Mouse (Mus musculus): ENCODE data around the gene Mrgpra4. TPM values are rescaled to one million over a fixed set of nuclear protein-coding genes. Genes with fewer than 3 reads are reported as not detected.

The Mrgpra4 gene
- not detected in 2 replicates for polyA plus RNA-seq (2012; rRNA removed)
- not detected in 2 replicates for polyA plus RNA-seq (2014; fragmentation: Nextera tagmentation; extraction: Ambion mirVana)

DNA sequence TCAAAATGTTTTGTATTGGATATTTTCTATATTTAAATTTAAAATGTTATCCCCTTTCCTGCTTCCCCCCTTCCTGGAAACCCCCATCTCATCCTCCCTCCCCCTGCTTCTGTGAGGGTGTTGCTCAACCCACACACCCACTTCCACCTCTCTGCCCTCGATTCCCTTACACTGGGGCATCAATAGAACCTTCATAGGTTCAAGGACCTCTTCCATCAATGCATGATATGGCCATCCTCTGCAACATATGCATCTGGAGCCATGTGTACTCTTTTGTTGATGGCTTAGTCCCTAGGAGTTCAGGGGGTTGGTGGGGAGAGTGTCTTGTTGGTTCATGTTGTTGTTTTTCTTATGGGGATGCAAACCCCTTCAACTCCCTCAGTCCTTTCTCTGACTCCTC, at the start of gene Mrgpra4:
Gene Mrgpra4, minus strand, starts transcription at position 101 of the 400 bp plus-strand sequence.
- H3K27ac ChIP-seq: no peak within 1 kb of the TSS
- H3K9me3 ChIP-seq (ENCODE audit: control insufficient read depth, low read length): no peaks in the 10 kb centered on the region
- no peak within 1 kb of the TSS for H3K4me3 ChIP-seq (ENCODE audit: insufficient read depth in 1 of 2, low read depth in 2 of 2, low read length in 2 of 2)
- 26% methylated on average over 1 of the region's 1 CpGs for WGBS (ENCODE audit: insufficient replicate concordance)
- H3K4me1 ChIP-seq (replicated peaks; ENCODE audit: control insufficient read depth in 2 of 2, insufficient read depth in 2 of 2, low read length in 1 of 2): no peaks in the 10 kb centered on the region
- no peak for ATAC-seq (ENCODE audit: insufficient read depth)
- no peak for TF ChIP-seq CTCF (IDR thresholded peaks at IDR 0.05; ENCODE audit: low read depth)
- no peak for TF ChIP-seq EP300 (IDR thresholded peaks at IDR 0.05; ENCODE audit: low read depth)
- no peaks in the 10 kb centered on the region for H3K36me3 ChIP-seq (replicated peaks; ENCODE audit: control insufficient read depth, insufficient read depth, low read depth)
- no peak within 1 kb of the TSS for H3K9ac ChIP-seq (replicated peaks)
- no peak for DNase-seq (ENCODE audit: low read depth in 3 of 3, low spot score in 3 of 3)
- H3K27me3 ChIP-seq (ENCODE audit: control insufficient read depth, insufficient read depth, low read length): no peaks in the 10 kb centered on the region
- no peak within 1 kb of the TSS for H3K4me2 ChIP-seq (ENCODE audit: low read depth)

DNA sequence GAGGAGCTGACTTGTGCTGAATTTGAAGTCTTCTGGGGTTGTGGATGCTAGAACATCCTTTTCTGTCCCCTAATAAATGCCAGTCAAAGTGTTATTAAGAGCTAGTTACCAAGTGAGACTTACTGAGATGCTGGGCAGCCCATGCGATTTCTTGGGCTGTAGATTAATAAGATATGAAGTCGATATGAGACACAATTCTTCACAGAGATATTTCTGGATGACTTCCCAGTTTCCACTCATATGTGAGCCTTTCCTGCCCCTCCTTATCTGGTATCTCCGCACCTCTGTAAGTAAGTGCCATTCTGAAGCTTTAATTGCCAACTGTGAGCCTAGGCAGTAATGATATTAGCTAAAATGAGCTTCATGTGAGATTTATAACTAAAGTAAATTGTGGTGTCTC, 45.6 kb upstream of the Mrgpra4 start, which contains the start of gene Mrgprx1:
Gene Mrgprx1, minus strand, starts transcription at position 101 of the 400 bp plus-strand sequence.
- no peak for DNase-seq (ENCODE audit: low read depth in 3 of 3, low spot score in 3 of 3)
- Histone ChIP-seq H3K4me1 (replicated peaks; ENCODE audit: control insufficient read depth in 2 of 2, insufficient read depth in 2 of 2, low read length in 1 of 2) (no peaks in the 10 kb centered on the region), H3K27ac (no peak within 1 kb of the TSS), H3K9ac (replicated peaks) (no peak within 1 kb of the TSS), H3K9me3 (ENCODE audit: control insufficient read depth, low read length) (no peaks in the 10 kb centered on the region), H3K36me3 (replicated peaks; ENCODE audit: control insufficient read depth, insufficient read depth, low read depth) (no peaks in the 10 kb centered on the region), H3K27me3 (ENCODE audit: control insufficient read depth, insufficient read depth, low read length) (no peaks in the 10 kb centered on the region), H3K4me3 (ENCODE audit: insufficient read depth in 1 of 2, low read depth in 2 of 2, low read length in 2 of 2) (no peak within 1 kb of the TSS), H3K4me2 (ENCODE audit: low read depth) (no peak within 1 kb of the TSS)
- no peak for ATAC-seq (ENCODE audit: insufficient read depth)
- WGBS (ENCODE audit: insufficient replicate concordance): 56% methylated on average over 3 of the region's 3 CpGs
- no peak for TF ChIP-seq EP300 (IDR thresholded peaks at IDR 0.05; ENCODE audit: low read depth)

DNA sequence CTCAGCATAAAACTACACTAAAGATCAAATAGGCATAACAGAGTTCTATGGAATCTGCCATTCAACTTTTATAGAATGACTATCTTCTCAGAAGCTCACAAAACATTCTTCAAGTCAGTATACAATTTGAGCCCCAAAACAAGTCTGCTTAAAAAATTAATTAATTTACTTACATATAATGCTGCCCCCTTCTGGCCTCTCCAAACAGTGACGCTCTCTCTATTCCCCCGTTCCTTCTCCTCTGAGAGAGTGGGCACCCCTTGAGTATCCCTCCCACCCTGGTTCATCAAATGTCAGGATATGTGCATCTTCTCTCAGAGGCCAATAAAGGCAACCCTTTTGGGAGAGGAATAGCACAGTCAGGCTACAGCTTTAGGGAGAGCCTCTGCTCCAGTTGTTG, 36.0 kb upstream of the Mrgpra4 start:
- DNase-seq (ENCODE audit: low read depth in 3 of 3, low spot score in 3 of 3): no peak
- WGBS (ENCODE audit: insufficient replicate concordance): 39% methylated on average over 2 of the region's 2 CpGs

DNA sequence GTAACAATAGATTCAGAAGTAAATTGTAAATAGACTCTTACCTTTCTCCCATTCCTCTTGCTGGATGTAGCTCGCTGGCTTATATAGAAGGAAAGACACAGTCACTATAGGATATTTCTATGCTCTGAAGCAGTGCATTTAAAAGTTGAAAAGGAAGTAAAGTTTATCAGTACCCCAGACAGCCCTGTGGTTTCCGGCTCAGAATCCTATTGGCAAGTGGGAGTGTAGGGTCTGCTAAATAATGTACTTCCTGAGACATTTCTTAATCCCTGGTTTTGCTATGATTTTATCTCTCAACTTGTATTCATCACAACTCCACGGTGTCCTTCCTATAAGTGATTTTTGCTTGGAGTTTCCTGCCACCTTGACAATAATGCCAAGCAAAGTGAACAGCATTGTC, 13.8 kb upstream of the Mrgpra4 start:
- no peak overlapping the region for H3K9ac ChIP-seq (replicated peaks)
- no peak for ATAC-seq (ENCODE audit: insufficient read depth)
- no peak for DNase-seq (ENCODE audit: low read depth in 3 of 3, low spot score in 3 of 3)
- H3K27ac ChIP-seq: no peak overlapping the region
- no peaks in the 10 kb centered on the region for H3K27me3 ChIP-seq (ENCODE audit: control insufficient read depth, insufficient read depth, low read length)
- H3K9me3 ChIP-seq (ENCODE audit: control insufficient read depth, low read length): no peaks in the 10 kb centered on the region
- H3K4me3 ChIP-seq (ENCODE audit: insufficient read depth in 1 of 2, low read depth in 2 of 2, low read length in 2 of 2): no peak overlapping the region
- no peak overlapping the region for H3K4me2 ChIP-seq (ENCODE audit: low read depth)
- 27% methylated on average over 3 of the region's 3 CpGs for WGBS (ENCODE audit: insufficient replicate concordance)
- TF ChIP-seq CTCF (IDR thresholded peaks at IDR 0.05; ENCODE audit: low read depth) (no peak), EP300 (IDR thresholded peaks at IDR 0.05; ENCODE audit: low read depth) (no peak)
- H3K4me1 ChIP-seq (replicated peaks; ENCODE audit: control insufficient read depth in 2 of 2, insufficient read depth in 2 of 2, low read length in 1 of 2): no peaks in the 10 kb centered on the region
- H3K36me3 ChIP-seq (replicated peaks; ENCODE audit: control insufficient read depth, insufficient read depth, low read depth): no peaks in the 10 kb centered on the region

More for the DNA sequence above, 36.0 kb upstream of the Mrgpra4 start:
- Histone ChIP-seq H3K36me3 (replicated peaks; ENCODE audit: control insufficient read depth, insufficient read depth, low read depth) (no peaks in the 10 kb centered on the region), H3K9me3 (ENCODE audit: control insufficient read depth, low read length) (no peaks in the 10 kb centered on the region), H3K9ac (replicated peaks) (no peak overlapping the region), H3K27ac (no peak overlapping the region), H3K27me3 (ENCODE audit: control insufficient read depth, insufficient read depth, low read length) (no peaks in the 10 kb centered on the region), H3K4me3 (ENCODE audit: insufficient read depth in 1 of 2, low read depth in 2 of 2, low read length in 2 of 2) (no peak overlapping the region), H3K4me2 (ENCODE audit: low read depth) (no peak overlapping the region), H3K4me1 (replicated peaks; ENCODE audit: control insufficient read depth in 2 of 2, insufficient read depth in 2 of 2, low read length in 1 of 2) (no peaks in the 10 kb centered on the region)
- ATAC-seq (ENCODE audit: insufficient read depth): no peak
- TF ChIP-seq CTCF (IDR thresholded peaks at IDR 0.05; ENCODE audit: low read depth): peak; percentile 10; the same call in 1 of the 2 replicates
- no peak for TF ChIP-seq EP300 (IDR thresholded peaks at IDR 0.05; ENCODE audit: low read depth)

DNA sequence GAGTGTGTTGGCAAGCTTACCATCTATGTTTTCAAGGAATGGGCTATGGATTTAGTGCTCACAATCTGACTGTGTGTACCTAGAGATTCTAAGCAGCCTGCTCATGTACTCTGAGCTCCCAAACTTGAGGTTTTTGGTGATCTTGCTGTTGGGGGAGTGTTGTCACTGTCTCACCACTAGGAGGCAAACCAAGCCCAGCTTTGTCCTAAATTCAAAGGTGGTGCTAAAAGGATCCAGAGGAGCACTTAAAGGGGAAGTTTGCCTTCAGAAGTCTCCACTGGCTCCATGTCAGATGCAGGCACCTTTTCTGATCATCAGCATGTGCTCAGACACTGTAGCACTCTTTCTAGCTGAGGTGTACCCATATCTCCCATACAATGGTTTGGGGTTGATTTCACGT, 4.9 kb upstream of the Mrgpra4 start:
- no peak for ATAC-seq (ENCODE audit: insufficient read depth)
- no peak overlapping the region for H3K4me2 ChIP-seq (ENCODE audit: low read depth)
- DNase-seq (ENCODE audit: low read depth in 3 of 3, low spot score in 3 of 3): no peak
- no peak overlapping the region for H3K27ac ChIP-seq
- no peaks in the 10 kb centered on the region for H3K36me3 ChIP-seq (replicated peaks; ENCODE audit: control insufficient read depth, insufficient read depth, low read depth)
- H3K4me1 ChIP-seq (replicated peaks; ENCODE audit: control insufficient read depth in 2 of 2, insufficient read depth in 2 of 2, low read length in 1 of 2): no peaks in the 10 kb centered on the region
- H3K9me3 ChIP-seq (ENCODE audit: control insufficient read depth, low read length): no peaks in the 10 kb centered on the region
- no peaks in the 10 kb centered on the region for H3K27me3 ChIP-seq (ENCODE audit: control insufficient read depth, insufficient read depth, low read length)
- no peak overlapping the region for H3K4me3 ChIP-seq (ENCODE audit: insufficient read depth in 1 of 2, low read depth in 2 of 2, low read length in 2 of 2)
- H3K9ac ChIP-seq (replicated peaks): no peak overlapping the region
- TF ChIP-seq EP300 (IDR thresholded peaks at IDR 0.05; ENCODE audit: low read depth) (no peak), CTCF (IDR thresholded peaks at IDR 0.05; ENCODE audit: low read depth) (0 out of 2 replicates have a peak, but pooled peaks have one; percentile 14)
- 26% methylated on average over 1 of the region's 1 CpGs for WGBS (ENCODE audit: insufficient replicate concordance)

Other genes with a start within 250 kb of the Mrgpra4 start
- not detected in 2 replicates for gene Mrgprx1, start 45.5 kb upstream of the Mrgpra4 start, polyA plus RNA-seq (2012; rRNA removed)
- gene Mrgprx1, start 45.5 kb upstream of the Mrgpra4 start, polyA plus RNA-seq (2014; fragmentation: Nextera tagmentation; extraction: Ambion mirVana): not detected in 2 replicates
- not detected in 2 replicates for gene Mrgprb5, start 186.9 kb upstream of the Mrgpra4 start, polyA plus RNA-seq (2012; rRNA removed)
- not detected in 2 replicates for gene Mrgprb5, start 186.9 kb upstream of the Mrgpra4 start, polyA plus RNA-seq (2014; fragmentation: Nextera tagmentation; extraction: Ambion mirVana)
- gene Mrgprb4, start 217.2 kb upstream of the Mrgpra4 start, polyA plus RNA-seq (2012; rRNA removed): not detected in 2 replicates
- gene Mrgprb4, start 217.2 kb upstream of the Mrgpra4 start, polyA plus RNA-seq (2014; fragmentation: Nextera tagmentation; extraction: Ambion mirVana): not detected in 2 replicates